Mouse (Mus musculus) limb, embryonic 15.5 days (tissue): ENCODE results near the gene Trappc3l. TPM values are rescaled to one million over a fixed set of nuclear protein-coding genes. Genes with fewer than 3 reads are reported as not detected.

Source experiments
- ATAC-seq: fragments of 200-750 bp; cut with Nextera tagmentation; 2 replicates; pipeline ENCODE4 v1.8.0; 2017; ENCODE audit warnings: low read depth, moderate TSS enrichment; ENCODE audit not compliant: insufficient number of reproducible peaks, low FRiP score, low TSS enrichment
- H3K27ac ChIP-seq: fragments of 300-500 bp; sonication (generic); 2 replicates; pipeline ENCODE4 v1.5.1; 2015; ENCODE audit warnings: moderate library complexity, mild to moderate bottlenecking, inconsistent platforms
- H3K27me3 ChIP-seq: fragments of 300-500 bp; sonication (generic); 2 replicates; pipeline ENCODE4 v1.6.1; 2015; ENCODE audit warnings: inconsistent platforms
- H3K36me3 ChIP-seq: fragments of 300-500 bp; sonication (generic); 2 replicates; pipeline ENCODE4 v1.6.1; 2015; ENCODE audit warnings: inconsistent platforms
- H3K4me1 ChIP-seq: fragments of 300-500 bp; sonication (generic); 2 replicates; pipeline ENCODE4 v1.6.1; 2015; ENCODE audit warnings: inconsistent platforms
- H3K4me2 ChIP-seq: fragments of 300-500 bp; sonication (generic); 2 replicates; pipeline ENCODE4 v1.6.1; 2015; ENCODE audit warnings: mild to moderate bottlenecking, inconsistent platforms
- H3K4me3 ChIP-seq: fragments of 300-500 bp; sonication (generic); 2 replicates; pipeline ENCODE4 v1.5.1; 2015; ENCODE audit warnings: mild to moderate bottlenecking, inconsistent platforms
- H3K9ac ChIP-seq: fragments of 300-500 bp; sonication (generic); 2 replicates; pipeline ENCODE4 v1.6.1; 2015; ENCODE audit warnings: inconsistent platforms
- H3K9me3 ChIP-seq: fragments of 300-500 bp; sonication (generic); 2 replicates; pipeline ENCODE4 v1.6.1; 2016; ENCODE audit warnings: inconsistent platforms
- WGBS: fragments of 180-500 bp; shearing (Covaris S2); methylation state at CpG from one replicate; pipeline ENCODE4 v1.1.7; 2015; 5-methylcytosine and 5-hydroxymethylcytosine counted together
- polyA plus RNA-seq: library from polyadenylated mRNA; unstranded; fragments of >200 nt; fragmentation: Nextera tagmentation; extraction: Ambion mirVana; gene quantifications from 2 replicates; pipeline ENCODE4 v1.2.1, GENCODE M21; 2015

Gene Trappc3l
- polyA plus RNA-seq, 1 experiment from 2014 or later, result not detected

DNA sequence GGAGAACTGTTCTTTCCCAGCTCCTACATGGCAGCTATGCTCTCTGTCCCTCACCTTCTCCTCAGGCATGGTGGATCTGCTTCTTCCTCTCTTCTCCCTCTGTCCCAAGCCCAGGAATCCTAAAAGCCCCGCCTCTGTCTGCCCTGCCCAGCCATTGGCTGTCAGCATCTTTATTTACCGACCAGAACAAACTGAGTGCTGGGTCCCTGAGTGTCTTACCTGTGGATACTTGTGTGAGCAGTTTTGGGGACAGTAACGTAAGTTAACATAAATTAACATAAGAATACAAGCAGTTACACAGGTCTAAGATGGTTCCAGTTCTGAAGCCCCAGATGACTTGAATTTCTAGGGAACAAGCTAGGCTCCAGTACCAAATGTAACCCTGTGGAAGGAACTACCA lies 29.2 kb downstream of the Trappc3l start:
- ATAC-seq, result no peak
- Histone ChIP-seq H3K27ac (no peak overlapping the region), H3K4me2 (no peak overlapping the region), H3K9me3 (no peaks in the 10 kb centered on the region), H3K9ac (no peak overlapping the region), H3K4me1 (no peaks in the 10 kb centered on the region), H3K4me3 (no peak overlapping the region), H3K27me3 (no peaks in the 10 kb centered on the region), H3K36me3 (no peaks in the 10 kb centered on the region)
- WGBS, result 58% methylated on average over 3 of the region's 3 CpGs

GRCm38 (mm10) chr10:34069606-34070005 lies 32.2 kb downstream of the Trappc3l start:
- Histone ChIP-seq H3K9me3 (no peaks in the 10 kb centered on the region), H3K4me1 (no peaks in the 10 kb centered on the region), H3K36me3 (no peaks in the 10 kb centered on the region), H3K4me3 (no peak overlapping the region), H3K4me2 (no peak overlapping the region), H3K27me3 (no peaks in the 10 kb centered on the region), H3K27ac (no peak overlapping the region), H3K9ac (no peak overlapping the region)
- 54% methylated on average over 1 of the region's 1 CpGs for WGBS
- no peak for ATAC-seq

DNA sequence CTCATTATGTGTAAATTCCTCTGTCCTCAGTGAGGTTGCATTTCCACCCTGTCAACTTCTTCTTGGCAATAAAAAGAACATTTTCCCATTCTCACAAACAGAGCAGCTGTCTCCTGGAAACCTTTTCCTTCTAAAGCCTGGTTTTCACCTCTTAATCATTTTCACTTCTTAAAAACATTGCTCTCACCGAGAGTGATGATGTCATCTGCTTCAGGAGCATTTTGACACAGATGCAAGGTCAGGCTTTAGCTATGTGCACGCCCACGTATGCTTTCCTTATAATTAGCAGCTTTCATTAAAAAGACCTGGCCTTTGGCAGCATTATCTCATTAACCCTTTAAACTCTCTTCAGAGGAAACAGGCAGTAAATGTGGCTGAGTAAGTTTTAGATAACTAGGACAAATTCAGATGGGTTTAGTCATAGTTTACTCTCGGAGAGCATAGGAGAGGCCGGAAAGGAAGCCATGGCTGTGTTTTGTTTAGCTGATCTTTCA lies 33.6 kb downstream of the Trappc3l start:
- no peak overlapping the region for H3K27ac ChIP-seq
- H3K27me3 ChIP-seq, result no peaks in the 10 kb centered on the region
- WGBS, result 27% methylated on average over 5 of the region's 5 CpGs
- H3K4me1 ChIP-seq, result no peaks in the 10 kb centered on the region
- H3K4me3 ChIP-seq, result no peak overlapping the region
- H3K9me3 ChIP-seq, result no peaks in the 10 kb centered on the region
- no peaks in the 10 kb centered on the region for H3K36me3 ChIP-seq
- H3K9ac ChIP-seq, result no peak overlapping the region
- ATAC-seq, result no peak
- H3K4me2 ChIP-seq, result no peak overlapping the region

- no peak overlapping the region for H3K4me3 ChIP-seq
- no peaks in the 10 kb centered on the region for H3K4me1 ChIP-seq
- no peak overlapping the region for H3K4me2 ChIP-seq
- ATAC-seq, result no peak
- H3K9ac ChIP-seq, result no peak overlapping the region
- no peaks in the 10 kb centered on the region for H3K27me3 ChIP-seq
- H3K36me3 ChIP-seq, result no peaks in the 10 kb centered on the region
- no peak overlapping the region for H3K27ac ChIP-seq
- WGBS, result 55% methylated on average over 2 of the region's 2 CpGs
- H3K9me3 ChIP-seq, result no peaks in the 10 kb centered on the region
Observed at GRCm38 (mm10) chr10:34071650-34072049, 34.3 kb downstream of the Trappc3l start.

DNA sequence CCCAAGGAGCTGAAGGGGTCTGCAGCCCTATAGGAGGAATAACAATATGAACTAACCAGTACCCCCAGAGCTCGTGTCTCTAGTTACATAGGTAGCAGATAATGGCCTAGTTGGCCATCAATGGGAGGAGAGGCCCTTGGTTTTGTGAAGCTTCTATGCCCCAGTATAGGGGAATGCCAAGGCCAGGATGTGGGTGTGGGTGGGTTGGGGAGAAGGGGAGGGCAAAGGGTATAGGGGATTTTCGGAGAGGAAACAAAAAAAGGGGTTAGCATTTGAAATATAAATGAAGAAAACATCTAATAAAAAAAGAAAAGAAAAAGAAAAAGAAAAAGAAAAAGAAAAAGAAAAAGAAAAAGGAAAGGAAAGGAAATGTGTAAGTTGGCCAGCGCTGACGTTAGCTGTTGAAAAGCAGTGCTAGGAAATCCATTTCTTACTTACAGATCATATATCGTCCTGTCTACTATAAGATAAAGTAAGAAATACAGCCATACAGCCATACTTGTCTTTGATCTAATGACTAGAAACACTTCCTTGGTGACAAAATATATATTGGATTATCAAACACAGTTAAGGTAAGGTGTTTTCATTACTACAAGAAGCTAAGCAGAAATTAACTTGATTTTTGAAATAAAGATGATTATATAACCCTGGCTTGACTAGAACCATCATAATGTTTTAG lies 37.3 kb downstream of the Trappc3l start:
- H3K27ac ChIP-seq, result no peak overlapping the region
- no peak overlapping the region for H3K4me3 ChIP-seq
- H3K9ac ChIP-seq, result no peak overlapping the region
- H3K36me3 ChIP-seq, result no peaks in the 10 kb centered on the region
- no peaks in the 10 kb centered on the region for H3K9me3 ChIP-seq
- 83% methylated on average over 5 of the region's 5 CpGs for WGBS
- H3K4me1 ChIP-seq, result no peaks in the 10 kb centered on the region
- no peak overlapping the region for H3K4me2 ChIP-seq
- no peak for ATAC-seq
- H3K27me3 ChIP-seq, result no peaks in the 10 kb centered on the region

- no peaks in the 10 kb centered on the region for H3K4me1 ChIP-seq
- H3K27me3 ChIP-seq, result no peaks in the 10 kb centered on the region
- H3K36me3 ChIP-seq, result no peaks in the 10 kb centered on the region
- H3K27ac ChIP-seq, result no peak overlapping the region
- no peak for ATAC-seq
- no peak overlapping the region for H3K9ac ChIP-seq
- H3K4me2 ChIP-seq, result no peak overlapping the region
- 88% methylated on average over 1 of the region's 1 CpGs for WGBS
- no peaks in the 10 kb centered on the region for H3K9me3 ChIP-seq
- H3K4me3 ChIP-seq, result no peak overlapping the region
Observed at GRCm38 (mm10) chr10:34086514-34086913, 49.1 kb downstream of the Trappc3l start.

GRCm38 (mm10) chr10:34088515-34088914 lies 51.1 kb downstream of the Trappc3l start:
- no peak overlapping the region for H3K4me3 ChIP-seq
- H3K4me1 ChIP-seq, result no peaks in the 10 kb centered on the region
- H3K4me2 ChIP-seq, result no peak overlapping the region
- H3K36me3 ChIP-seq, result no peaks in the 10 kb centered on the region
- H3K27me3 ChIP-seq, result no peaks in the 10 kb centered on the region
- ATAC-seq, result no peak
- H3K27ac ChIP-seq, result no peak overlapping the region
- H3K9ac ChIP-seq, result no peak overlapping the region
- no peaks in the 10 kb centered on the region for H3K9me3 ChIP-seq
- WGBS, result 84% methylated on average over 2 of the region's 2 CpGs

DNA sequence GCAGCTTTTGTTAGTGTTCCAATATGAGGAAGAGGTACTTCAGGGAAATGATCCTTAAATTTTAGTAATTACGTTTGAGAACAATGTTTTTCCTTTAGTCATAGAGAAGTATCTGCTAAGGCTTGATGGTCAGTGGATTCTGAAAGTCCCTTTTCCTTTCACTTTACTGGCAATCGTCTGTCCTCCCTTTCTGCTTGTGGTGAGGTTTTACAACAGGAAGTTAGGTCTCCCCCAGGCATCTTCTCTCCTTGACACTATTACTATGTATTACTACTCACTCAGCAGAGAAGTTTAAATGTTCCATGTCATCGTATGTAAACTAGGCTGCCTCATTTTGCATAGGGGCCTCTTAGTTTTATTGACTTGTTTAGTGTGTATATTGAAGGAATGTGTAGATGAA lies 52.1 kb downstream of the Trappc3l start:
- WGBS, result 54% methylated on average over 3 of the region's 3 CpGs

DNA sequence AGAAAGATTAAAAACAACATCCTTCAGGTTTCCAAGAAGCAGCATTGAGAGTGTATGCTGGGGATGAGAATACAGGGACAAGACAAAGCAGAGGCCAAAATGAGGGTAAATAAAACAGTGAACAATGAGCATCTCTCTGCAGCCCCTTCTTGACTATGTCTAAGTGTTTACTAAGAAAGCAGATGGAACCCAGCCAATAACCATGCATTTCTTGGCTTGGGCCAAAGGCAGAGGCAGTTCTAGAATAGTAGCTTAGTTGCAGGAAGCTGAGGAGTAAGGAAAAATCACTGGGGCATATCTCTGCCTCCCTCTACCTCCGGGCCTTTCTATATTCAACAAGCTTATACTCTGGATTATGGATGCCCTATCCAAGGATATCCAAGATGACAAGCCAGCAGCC lies 53.1 kb downstream of the Trappc3l start:
- Histone ChIP-seq H3K9me3 (no peaks in the 10 kb centered on the region), H3K4me3 (no peak overlapping the region), H3K9ac (no peak overlapping the region), H3K27ac (no peak overlapping the region), H3K4me2 (no peak overlapping the region), H3K36me3 (no peaks in the 10 kb centered on the region), H3K4me1 (no peaks in the 10 kb centered on the region), H3K27me3 (no peaks in the 10 kb centered on the region)
- WGBS, result 86% methylated on average over 1 of the region's 1 CpGs
- no peak for ATAC-seq

More for the DNA sequence above, 52.1 kb downstream of the Trappc3l start:
- no peaks in the 10 kb centered on the region for H3K4me1 ChIP-seq
- H3K36me3 ChIP-seq, result no peaks in the 10 kb centered on the region
- H3K9me3 ChIP-seq, result no peaks in the 10 kb centered on the region
- ATAC-seq, result no peak
- no peak overlapping the region for H3K9ac ChIP-seq
- H3K4me2 ChIP-seq, result no peak overlapping the region
- no peak overlapping the region for H3K4me3 ChIP-seq
- H3K27me3 ChIP-seq, result no peaks in the 10 kb centered on the region
- no peak overlapping the region for H3K27ac ChIP-seq

DNA sequence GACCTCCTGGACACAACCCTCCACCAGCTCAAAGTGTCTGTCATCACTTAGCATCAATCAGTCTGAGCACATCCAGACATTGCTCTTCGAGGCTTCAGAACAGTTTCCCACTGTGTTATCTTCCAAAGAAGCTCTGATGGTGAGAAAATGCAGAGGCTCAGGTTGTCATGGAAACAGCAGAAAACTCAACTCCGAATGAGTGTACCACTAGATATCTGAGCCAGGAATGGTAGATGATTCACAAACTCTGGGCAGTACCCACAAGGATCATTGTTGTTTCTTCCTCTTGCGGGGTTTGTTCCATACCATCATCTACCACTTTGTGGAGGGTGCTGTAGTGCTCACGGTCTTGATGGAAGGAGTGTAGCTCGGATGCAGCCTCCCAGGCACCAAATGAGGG lies 54.5 kb downstream of the Trappc3l start:
- no peak overlapping the region for H3K4me3 ChIP-seq
- H3K9ac ChIP-seq, result no peak overlapping the region
- WGBS, result 63% methylated on average over 5 of the region's 5 CpGs
- H3K27me3 ChIP-seq, result no peaks in the 10 kb centered on the region
- H3K27ac ChIP-seq, result no peak overlapping the region
- no peaks in the 10 kb centered on the region for H3K36me3 ChIP-seq
- H3K4me2 ChIP-seq, result no peak overlapping the region
- no peak for ATAC-seq
- no peaks in the 10 kb centered on the region for H3K4me1 ChIP-seq
- no peaks in the 10 kb centered on the region for H3K9me3 ChIP-seq

GRCm38 (mm10) chr10:34095147-34095546 lies 57.8 kb downstream of the Trappc3l start:
- H3K4me2 ChIP-seq, result no peak overlapping the region
- no peak overlapping the region for H3K4me3 ChIP-seq
- WGBS, result 64% methylated on average over 2 of the region's 2 CpGs

GRCm38 (mm10) chr10:34095964-34096363 lies 58.6 kb downstream of the Trappc3l start:
- H3K27me3 ChIP-seq, result no peaks in the 10 kb centered on the region
- H3K4me1 ChIP-seq, result no peaks in the 10 kb centered on the region
- no peak for ATAC-seq
- peak overlapping the region; percentile 27 for H3K4me2 ChIP-seq
- H3K9ac ChIP-seq, result no peak overlapping the region
- no peaks in the 10 kb centered on the region for H3K36me3 ChIP-seq
- peak overlapping the region; percentile 25 for H3K4me3 ChIP-seq
- H3K27ac ChIP-seq, result no peak overlapping the region
- no peaks in the 10 kb centered on the region for H3K9me3 ChIP-seq
- 55% methylated on average over 12 of the region's 12 CpGs for WGBS

More at GRCm38 (mm10) chr10:34095147-34095546, 57.8 kb downstream of the Trappc3l start:
- Histone ChIP-seq H3K4me1 (no peaks in the 10 kb centered on the region), H3K27ac (no peak overlapping the region), H3K9ac (no peak overlapping the region), H3K27me3 (no peaks in the 10 kb centered on the region), H3K36me3 (no peaks in the 10 kb centered on the region), H3K9me3 (no peaks in the 10 kb centered on the region)
- no peak for ATAC-seq
